ENCODE assay signal across 14 mouse cellular contexts in genomic region chr14:103717979-103718378, GRCm38 (mm10).
"Had no signal": no experiment of that assay in that cellular context is flagged by ENCODE, and none has a peak within 500 bp of the region (broad histone marks: within the 10 kb centered on the region; RNA-seq: fewer than 3 reads in every experiment).

No protein-coding gene starts in this region.

- DNase-seq: liver, postnatal 0 days; lung, adult 2 months; right cerebral cortex, adult 18-20 months; right cerebral cortex, postnatal 25 days; right cerebral cortex, postnatal 4 days; spleen, adult 18-20 months had no signal

- H3K4me2 ChIP-seq: liver, embryonic 15.5 days; lung, embryonic 15.5 days; midbrain, embryonic 12.5 days; midbrain, embryonic 15.5 days; neural tube, embryonic 12.5 days had no signal

- H3K9ac ChIP-seq: liver, embryonic 15.5 days; liver, postnatal 0 days; lung, embryonic 15.5 days; midbrain, embryonic 12.5 days; midbrain, embryonic 15.5 days; neural tube, embryonic 12.5 days had no signal

- H3K9me3 ChIP-seq: liver, embryonic 15.5 days; lung, embryonic 15.5 days; midbrain, embryonic 12.5 days; midbrain, embryonic 15.5 days; neural tube, embryonic 12.5 days had no signal

- ATAC-seq: liver, postnatal 0 days; lung, postnatal 0 days had no signal

- H3K27ac ChIP-seq: liver, embryonic 15.5 days; lung, embryonic 15.5 days; macrophage; midbrain, embryonic 12.5 days; midbrain, embryonic 15.5 days; neural tube, embryonic 12.5 days had no signal

- H3K36me3 ChIP-seq: liver, embryonic 15.5 days; lung, embryonic 15.5 days; midbrain, embryonic 12.5 days; midbrain, embryonic 15.5 days; neural tube, embryonic 12.5 days had no signal

- H3K4me3 ChIP-seq: liver, embryonic 15.5 days; lung, embryonic 15.5 days; megakaryocyte, embryonic 14.5 days; midbrain, embryonic 12.5 days; midbrain, embryonic 15.5 days; neural tube, embryonic 12.5 days had no signal

- H3K27me3 ChIP-seq: liver, embryonic 15.5 days; lung, embryonic 15.5 days; megakaryocyte, embryonic 14.5 days; midbrain, embryonic 12.5 days; midbrain, embryonic 15.5 days; neural tube, embryonic 12.5 days had no signal
